Mouse (Mus musculus) heart, adult 8-10 months (tissue): ENCODE measurements around the gene Rab44. TPM values are rescaled to one million over a fixed set of nuclear protein-coding genes. Genes with fewer than 3 reads are reported as not detected.

Experiments used
- total RNA-seq, 4 experiments: library from RNA; stranded (reverse); gene quantifications; 2 replicates each; pipeline ENCODE4 v1.2.4; 2022

Rab44 gene
- total RNA-seq, 4 experiments from 2014 or later: 0.12 to 0.75 (median 0.38) TPM; not detected in 1

Other genes with a start within 250 kb of the Rab44 start
- under 1 TPM in 1 of 4 experiments, not detected in 3; 0.06 TPM for gene 4930539E08Rik, start 198.8 kb upstream of the Rab44 start, total RNA-seq
- under 1 TPM in 2 of 4 experiments, not detected in 2; 0.26 to 0.31 TPM for gene Pxt1, start 170.3 kb upstream of the Rab44 start, total RNA-seq
- 10 to 100 TPM; 33.5 to 58.8 (median 54.0) TPM for gene Kctd20, start 162.2 kb upstream of the Rab44 start, total RNA-seq
- 10 to 100 TPM; 26.4 to 31.4 (median 29.0) TPM for gene Stk38, start 106.2 kb upstream of the Rab44 start, total RNA-seq
- gene Srsf3, start 81.5 kb upstream of the Rab44 start, total RNA-seq: 10 to 100 TPM; 52.6 to 73.3 (median 70.5) TPM
- 10 to 100 TPM; 11.7 to 32.6 (median 22.3) TPM for gene Cdkn1a, start 23.2 kb upstream of the Rab44 start, total RNA-seq
- gene Cpne5, start 124.0 kb downstream of the Rab44 start, total RNA-seq: 1 to 10 TPM; 3.2 to 9.5 (median 4.4) TPM
- gene Ppil1, start 150.0 kb downstream of the Rab44 start, total RNA-seq: 10 to 100 TPM; 36.5 to 43.8 (median 37.3) TPM
- 100 to 1,000 TPM; 294 to 476 (median 372) TPM for gene BC004004, start 154.6 kb downstream of the Rab44 start, total RNA-seq
- gene Pi16, start 203.5 kb downstream of the Rab44 start, total RNA-seq: 10 to 100 TPM; 17.9 to 22.9 (median 21.4) TPM
- 100 to 1,000 TPM; 196 to 220 (median 210) TPM for gene Mtch1, start 233.8 kb downstream of the Rab44 start, total RNA-seq
- 1 to 10 TPM in 3 of 4 experiments, under 1 TPM in 1; 0.75 to 3.6 (median 1.5) TPM for gene Fgd2, start 246.8 kb downstream of the Rab44 start, total RNA-seq